Comparison of ENCODE assay signal across 8 mouse cellular contexts in the genomic region with DNA sequence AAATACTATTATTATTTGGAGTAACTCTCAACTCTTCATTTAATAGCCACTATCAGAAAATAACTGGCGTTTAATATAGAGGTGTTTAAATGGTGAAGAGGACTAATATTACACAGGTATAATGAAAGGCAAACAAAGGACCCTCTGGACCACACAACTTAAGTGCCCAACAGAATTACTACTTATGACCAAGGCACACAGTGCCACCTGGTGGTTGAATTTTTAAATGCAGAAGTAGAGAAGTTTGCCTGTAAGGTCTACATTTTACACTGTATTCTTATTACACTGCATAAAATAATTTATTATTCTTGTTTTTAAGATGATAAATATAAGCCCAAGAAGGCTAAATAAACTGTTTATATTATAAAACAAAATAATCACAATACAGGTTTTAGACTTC.
DNase-seq lines count a peak whose midpoint lies in the region; ATAC-seq lines count a peak whose summit lies in the region.

No protein-coding gene starts in this region.

- intact Hi-C loops in left cerebral cortex, postnatal 10 days (cut with DNase I) = no loop called here

- no peak for ATAC-seq in cerebellum, adult (ENCODE audit: insufficient number of reproducible peaks, low FRiP score, low TSS enrichment)
- ATAC-seq in inflammation-experienced regulatory T-cells, adult 6 months = no peak

- peak; percentile 17 for DNase-seq in cerebellum, adult 11 months
- peak; percentile 26 to 31 for DNase-seq in left cerebral cortex, postnatal 10 days (ENCODE audit: extremely low spot score in 1 of 2, low spot score in 2 of 2)
- no peak for DNase-seq in left cerebral cortex, adult 11 months (ENCODE audit: low spot score)
- peak; percentile 14 for DNase-seq in brain, embryonic 18.5 days (ENCODE audit: low read depth, low spot score)
- peak; percentile 71 for DNase-seq in induced T-regulatory cell, adult 2 months (ENCODE audit: low read depth)
- DNase-seq in mesoderm, embryonic 11.5 days (ENCODE audit: low read depth, low spot score) = peak; percentile 45
